Mouse (Mus musculus) left cerebral cortex, postnatal 14 days (tissue): Measurements from ENCODE around the gene Mas1. TPM values are rescaled to one million over a fixed set of nuclear protein-coding genes. Genes with fewer than 3 reads are reported as not detected.
A peak's percentile ranks its signal among the peaks of the same experiment; 100 is the strongest.

Source experiments
- DNase-seq, 2 experiments: peaks; one replicate each; pipeline ENCODE4 v3.0.0; 2021 to 2022; ENCODE audit warnings: low spot score in 2 of 2, mixed read lengths in 1 of 2
- intact Hi-C: fragments of 180-260 bp; cut with DNase I; formaldehyde crosslinking; loops from one replicate; pipeline ENCODE4 v1.15.1; 2025
- total RNA-seq, 2 experiments: library from RNA; stranded (reverse); gene quantifications; 2 replicates each; pipeline ENCODE4 v1.2.3; 2021

Mas1 gene
- total RNA-seq, 2 experiments from 2014 or later, result 25.5 to 26.0 TPM

DNA sequence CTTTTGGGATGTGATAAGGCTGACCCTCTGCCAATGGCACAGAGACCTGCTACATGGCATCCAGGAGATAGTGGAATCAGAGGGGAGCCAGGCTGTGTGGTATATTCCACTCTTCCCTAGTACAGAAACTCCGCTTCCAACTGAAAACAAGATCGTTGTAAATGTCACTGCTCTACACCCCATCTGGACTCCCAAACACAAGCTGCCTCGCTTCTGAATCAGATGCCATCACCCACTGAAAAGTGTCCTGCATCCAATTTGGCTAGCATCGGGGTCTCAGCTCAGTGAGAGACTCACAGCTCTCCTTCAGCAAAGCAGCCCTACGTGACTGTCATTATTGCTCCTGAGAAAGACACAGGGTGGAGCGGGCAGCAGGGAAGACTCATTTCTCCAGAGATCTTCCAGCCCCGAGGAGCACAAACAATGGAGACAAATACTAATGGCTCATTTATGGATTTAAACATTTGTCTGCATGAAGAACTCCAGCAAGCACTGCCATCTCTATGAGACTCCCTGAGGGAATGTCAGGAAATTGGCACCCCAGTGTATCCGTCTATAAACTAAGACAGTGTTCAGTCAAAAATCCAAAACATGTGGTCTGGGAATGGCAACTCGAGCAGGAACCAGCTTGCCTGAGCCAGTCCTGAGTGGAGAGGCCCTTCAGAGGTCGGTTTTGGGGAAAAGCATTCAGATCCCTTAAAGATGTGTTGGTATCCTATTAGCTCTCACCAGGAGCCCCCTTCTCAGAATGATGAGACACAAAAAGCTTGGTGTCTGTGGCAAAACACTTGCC is 28.3 kb downstream of the Mas1 start:
- intact Hi-C loops, result no loop called here
- peak; percentile 37 to 74 for DNase-seq

DNA sequence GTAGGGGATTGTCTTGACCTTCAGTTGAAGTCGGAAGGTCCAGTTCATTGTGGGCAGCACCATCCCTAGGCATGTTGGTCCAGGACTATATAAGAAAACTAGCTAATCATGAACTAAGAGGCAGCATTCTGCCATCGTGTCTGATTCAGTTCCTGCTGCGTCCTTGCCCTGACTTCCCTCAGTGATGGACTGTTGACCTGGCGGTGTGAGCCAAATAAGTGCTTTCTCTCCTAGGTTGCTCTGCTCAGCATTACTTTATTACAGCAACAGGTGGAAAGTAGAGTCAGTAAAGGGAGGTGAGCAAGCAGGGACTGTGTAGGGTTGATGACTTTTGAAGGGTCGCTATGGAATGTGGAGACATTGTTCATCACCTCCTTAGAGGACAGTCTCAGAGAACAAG is 32.2 kb downstream of the Mas1 start:
- intact Hi-C loops, result no loop called here
- DNase-seq, result no peak

DNA sequence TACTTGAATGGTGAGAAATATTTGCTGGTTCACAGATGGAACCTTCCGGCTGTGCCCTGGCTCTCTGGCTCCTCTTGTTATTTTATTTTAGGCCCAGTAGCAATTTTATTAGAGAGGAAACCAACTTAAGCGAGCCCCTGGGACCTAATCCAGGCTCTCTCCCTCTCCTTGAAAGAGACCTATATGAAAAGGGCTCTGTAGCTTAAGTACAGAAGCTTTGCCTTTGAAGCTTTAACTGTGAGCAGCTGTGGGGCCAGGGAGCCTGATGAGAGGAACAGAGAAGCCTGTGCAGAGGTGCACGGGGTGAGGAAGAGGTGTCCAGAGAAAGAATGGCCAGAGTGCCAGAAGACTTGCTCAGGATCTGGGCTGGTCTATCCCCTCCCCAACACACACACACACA is 33.1 kb downstream of the Mas1 start:
- intact Hi-C loops, result no loop called here
- DNase-seq, result no peak

DNA sequence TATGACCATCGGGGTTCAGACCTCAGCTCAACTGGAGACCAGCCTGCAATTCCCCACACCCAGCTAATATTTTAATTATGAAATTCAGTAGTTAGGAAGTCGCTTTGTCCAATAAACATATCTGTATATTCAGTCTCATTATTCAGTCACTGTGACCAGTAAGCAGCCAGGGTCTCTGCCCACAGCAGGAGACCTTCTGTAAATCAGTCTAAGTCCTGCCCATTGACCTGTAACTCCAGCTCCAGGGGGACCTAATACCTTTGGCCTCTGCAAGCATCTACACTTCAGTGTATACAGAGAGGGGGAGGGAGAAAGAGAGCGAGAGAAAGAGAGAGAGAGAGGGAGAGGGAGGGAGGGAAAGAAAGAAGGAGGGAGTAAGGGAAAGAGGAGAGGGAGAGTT is 33.6 kb downstream of the Mas1 start:
- intact Hi-C loops, result no loop called here

DNA sequence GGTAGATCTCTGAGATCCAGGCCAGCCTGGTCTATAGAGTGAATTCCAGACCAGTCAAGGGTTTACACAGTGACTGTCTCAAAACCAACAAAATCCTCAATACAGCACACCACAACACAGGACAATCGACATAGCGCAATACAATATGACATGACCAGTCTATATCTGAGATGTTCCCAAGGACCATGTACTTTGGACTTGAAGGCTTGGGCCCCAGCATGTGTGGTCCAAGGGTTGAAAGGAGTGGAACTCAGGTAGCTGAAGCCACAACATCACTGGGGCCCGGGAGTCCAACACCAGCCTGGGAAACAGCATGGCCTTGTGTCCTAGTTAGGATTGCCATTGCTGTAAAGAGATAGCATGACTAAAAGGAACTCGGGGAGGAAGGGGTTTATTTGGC is 35.3 kb downstream of the Mas1 start:
- intact Hi-C loops, result no loop called here

More for the DNA sequence above, 33.6 kb downstream of the Mas1 start:
- no peak for DNase-seq

DNA sequence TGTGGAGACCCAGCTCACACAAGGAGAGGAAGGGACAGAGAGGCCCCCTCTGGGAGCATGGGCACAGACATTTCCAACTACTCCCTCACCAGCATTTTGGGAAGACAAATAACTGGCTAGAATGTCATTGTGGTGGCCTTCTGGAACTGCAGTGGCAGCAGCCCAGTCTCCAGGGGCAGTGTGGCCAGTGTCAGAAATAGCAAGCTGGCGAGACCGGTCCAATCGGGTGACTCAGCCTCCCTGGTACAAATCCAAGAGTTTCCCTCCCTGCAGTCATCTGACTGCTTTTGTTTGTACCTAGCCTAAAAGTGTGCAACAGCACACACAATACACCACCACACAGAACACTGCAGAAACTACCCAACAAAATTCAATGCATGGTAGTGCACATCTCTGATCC is 35.7 kb downstream of the Mas1 start:
- intact Hi-C loops, result no loop called here
- DNase-seq, result no peak

More for the DNA sequence above, 35.3 kb downstream of the Mas1 start:
- no peak for DNase-seq

DNA sequence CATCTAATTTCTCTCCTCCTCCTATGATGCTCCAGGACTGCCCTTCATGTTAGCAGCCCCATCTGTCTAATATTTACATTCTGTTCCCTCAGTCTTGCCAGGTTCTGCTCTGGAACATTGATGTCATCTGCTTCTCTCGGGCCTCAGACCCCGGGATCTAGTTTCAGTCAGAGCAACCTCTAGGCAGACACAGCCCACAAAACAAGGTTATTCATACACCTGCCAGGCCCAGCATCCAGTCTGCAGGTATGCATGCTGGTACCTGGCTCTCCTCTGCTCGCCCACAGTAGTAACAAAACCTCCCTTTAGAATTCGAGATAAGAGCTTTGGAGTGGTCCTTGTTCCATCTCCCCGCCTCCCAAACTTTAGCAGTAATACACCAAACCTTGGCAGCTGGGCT is 37.6 kb downstream of the Mas1 start:
- DNase-seq, result no peak
- intact Hi-C loops, result no loop called here

DNA sequence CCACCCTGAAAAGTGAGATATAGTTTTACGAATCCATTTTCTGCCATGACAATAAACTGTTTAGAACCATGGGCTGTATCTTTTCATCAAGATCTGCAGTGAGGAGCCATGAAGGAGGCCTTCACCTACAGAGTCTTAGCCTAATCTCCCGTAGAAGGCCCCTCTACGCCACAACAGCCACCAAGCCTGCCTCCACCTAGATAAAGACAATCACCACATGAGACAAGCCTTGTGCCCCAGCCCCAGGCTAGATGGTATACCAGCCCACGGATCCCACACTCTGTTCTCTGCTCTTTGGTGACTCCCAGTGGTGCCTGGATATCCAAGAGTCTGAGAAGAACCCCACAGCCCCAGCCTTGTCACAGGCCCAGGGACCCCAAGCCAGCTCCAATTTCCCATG is 52.1 kb downstream of the Mas1 start:
- intact Hi-C loops, result loop anchor here (10.0 kb wide), 1 partner anchor 281 kb away; no protein-coding TSS in a partner anchor
- DNase-seq, result no peak

DNA sequence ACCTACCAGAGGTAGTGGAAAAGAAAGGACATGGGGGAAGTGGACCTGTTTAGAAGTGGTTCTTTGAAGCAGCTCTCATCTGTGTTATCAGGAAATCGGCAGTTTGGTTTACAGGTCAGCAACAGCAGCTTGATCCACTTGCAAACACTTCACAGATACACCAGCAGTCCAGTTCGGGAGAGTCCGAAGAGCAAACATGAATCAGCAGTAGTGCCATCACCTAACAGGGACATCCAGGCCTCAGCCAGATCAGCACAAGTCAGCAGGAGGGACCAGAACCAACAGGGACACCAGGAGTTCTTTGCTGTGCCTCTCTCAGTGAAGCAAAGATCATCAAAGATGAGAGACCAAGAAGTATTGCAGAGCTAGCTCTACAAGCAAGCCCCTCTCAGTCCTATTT is 53.4 kb downstream of the Mas1 start:
- DNase-seq, result no peak
- intact Hi-C loops, result loop anchor here (5.0 to 10.0 kb wide), 2 partner anchors 102 to 280 kb away; no protein-coding TSS in a partner anchor

DNA sequence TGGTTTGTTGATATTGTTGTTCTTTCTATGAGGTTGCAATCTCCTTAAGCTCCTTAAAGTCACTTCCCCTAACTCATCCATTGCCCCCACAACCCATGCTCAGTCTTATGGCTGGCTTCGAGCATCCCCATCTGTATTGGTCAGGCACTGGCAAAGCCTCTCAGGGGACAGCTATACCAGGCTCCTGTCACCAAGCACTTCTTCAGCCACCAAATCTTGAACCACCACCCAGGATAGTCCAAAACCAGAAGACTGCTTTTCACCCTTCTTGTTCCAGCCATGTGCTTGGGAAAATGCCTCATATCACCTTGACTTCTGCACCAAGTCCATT is 57.0 kb downstream of the Mas1 start:
- DNase-seq, result no peak
- intact Hi-C loops, result loop anchor here (2.0 to 10.0 kb wide), 3 partner anchors 99 to 394 kb away; no protein-coding TSS in a partner anchor

DNA sequence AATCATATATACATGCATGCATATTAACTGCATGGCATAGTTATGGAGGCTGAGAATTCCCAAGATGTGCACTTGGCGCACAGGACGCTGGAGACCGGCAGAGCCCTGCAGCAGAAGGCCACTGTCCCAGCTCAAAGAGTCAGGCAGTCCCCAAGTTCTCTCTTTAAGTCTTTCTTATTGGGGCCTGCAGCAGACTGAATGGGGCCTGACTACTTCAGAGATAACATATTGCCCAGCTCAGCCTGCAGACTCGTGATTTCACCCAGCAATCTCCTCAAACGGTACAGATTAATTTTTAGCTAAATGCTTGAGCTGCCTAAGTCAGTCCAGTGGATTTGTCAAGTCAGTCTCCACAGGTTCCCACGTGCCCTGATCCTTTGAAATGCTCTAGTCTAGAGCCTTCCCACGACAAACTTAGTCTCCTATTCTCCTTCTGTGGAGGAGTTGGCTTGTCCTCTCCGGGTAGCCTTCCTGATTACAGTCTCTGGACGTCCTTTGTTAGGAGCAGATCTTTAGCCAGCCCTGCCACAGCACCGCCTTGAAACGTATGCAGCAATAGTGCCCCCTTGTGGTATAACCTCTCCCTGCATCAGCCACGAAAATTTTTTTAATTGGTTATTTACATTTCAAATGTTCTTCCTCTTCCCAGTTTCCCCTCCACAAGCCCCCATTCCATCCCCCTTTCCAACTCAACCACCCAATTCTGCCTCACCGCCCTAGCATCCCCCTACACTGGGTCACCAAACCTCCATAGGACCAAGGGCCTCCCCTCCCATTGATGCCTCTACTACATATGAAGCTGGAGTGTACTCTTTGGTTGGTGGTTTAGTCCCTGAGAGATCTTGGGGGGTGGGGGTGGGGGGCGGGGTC is 57.6 kb downstream of the Mas1 start:
- intact Hi-C loops, result loop anchor here (2.0 to 10.0 kb wide), 3 partner anchors 98 to 394 kb away; no protein-coding TSS in a partner anchor
- peak; percentile 49 to 63 for DNase-seq

DNA sequence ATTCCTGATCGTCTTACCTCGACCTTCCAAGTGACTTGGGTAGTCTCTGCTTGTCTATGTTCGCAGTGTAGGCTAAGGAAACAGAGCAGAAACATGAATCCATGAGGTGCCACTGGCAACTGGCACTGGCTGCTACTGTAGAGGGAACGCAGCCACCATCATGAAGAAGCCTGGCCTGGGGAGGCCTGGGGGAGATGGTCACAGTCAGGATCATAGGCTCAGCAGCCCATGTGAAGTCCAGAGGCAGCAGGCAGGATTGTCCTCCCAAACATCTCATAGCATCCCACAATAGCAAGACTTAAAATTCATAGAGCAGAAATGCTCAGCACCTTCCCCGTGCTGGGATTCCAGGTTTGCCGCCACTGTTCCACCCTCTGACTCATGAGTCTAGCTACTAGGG is 59.1 kb downstream of the Mas1 start:
- DNase-seq, result no peak
- intact Hi-C loops, result no loop called here

DNA sequence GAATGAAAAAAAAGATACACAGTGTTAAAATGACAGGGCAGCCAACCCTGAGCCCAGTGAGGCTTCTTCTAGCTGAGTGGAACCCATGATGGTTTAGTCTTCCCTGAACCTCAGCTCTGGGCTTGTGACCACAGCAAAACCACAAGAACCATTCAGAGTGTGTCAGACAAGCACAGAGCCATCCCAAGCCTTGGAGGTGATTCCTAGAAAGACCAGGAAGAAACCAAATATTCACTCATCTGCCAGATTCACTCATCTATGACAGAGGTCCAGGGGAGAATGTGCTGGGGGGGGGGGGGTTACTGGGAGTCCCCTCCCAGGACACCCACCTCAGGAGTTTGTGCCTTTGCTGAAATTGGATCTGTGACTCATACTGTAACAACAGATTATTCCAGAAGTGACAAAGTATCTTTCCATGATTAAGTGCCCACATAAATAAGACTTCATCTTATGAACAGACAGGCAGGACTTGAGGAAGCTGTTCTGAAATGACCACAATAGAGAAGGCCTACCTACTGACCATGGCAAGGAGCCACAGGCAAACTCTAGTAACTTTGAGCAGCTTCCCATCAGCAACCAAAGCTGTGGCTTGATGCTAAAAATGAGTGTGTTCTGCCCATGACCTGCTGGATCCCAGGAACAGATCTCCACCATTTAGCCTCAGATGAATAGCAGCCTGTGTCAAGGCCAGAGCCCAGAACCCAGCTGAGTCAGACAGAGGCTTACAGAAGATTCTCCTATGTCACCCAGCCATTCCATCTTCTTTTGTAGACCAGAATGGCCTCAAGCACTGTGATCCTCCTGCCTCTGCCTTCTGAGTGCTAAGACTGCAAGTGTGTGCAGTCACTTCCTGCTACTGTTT is 63.1 kb downstream of the Mas1 start:
- DNase-seq, result no peak
- intact Hi-C loops, result no loop called here

DNA sequence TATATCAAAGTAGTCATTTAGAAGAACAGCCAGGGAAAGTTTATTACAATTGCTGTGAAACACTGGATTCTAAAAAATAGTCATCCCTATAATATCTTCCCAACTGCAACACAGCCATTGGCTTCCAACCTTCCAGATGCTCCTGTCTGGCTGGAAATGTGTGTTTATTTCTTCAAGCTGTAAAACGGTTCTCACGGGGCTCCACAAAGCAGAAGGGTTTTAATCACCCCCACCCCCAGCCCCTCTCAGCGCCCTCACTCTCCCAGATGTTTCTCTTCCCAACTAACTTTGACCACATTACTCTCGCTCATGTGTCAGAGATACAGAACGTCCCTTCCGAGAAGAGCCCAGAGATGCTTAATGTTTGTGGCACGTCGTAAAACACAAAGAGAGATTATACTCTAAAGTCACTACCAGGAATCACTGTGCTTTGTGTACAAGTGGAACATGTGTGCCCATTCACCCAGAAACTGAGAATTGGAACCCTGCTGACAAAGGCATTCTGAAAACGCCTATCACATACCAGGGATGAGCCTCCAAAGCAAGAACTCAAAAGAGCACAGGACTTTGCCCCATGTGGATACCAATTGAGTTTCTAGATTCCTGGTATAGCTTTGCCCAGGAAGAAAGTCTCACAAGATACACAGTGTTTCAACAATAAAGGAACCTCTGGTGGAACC is 65.9 kb downstream of the Mas1 start:
- intact Hi-C loops, result no loop called here
- no peak for DNase-seq

DNA sequence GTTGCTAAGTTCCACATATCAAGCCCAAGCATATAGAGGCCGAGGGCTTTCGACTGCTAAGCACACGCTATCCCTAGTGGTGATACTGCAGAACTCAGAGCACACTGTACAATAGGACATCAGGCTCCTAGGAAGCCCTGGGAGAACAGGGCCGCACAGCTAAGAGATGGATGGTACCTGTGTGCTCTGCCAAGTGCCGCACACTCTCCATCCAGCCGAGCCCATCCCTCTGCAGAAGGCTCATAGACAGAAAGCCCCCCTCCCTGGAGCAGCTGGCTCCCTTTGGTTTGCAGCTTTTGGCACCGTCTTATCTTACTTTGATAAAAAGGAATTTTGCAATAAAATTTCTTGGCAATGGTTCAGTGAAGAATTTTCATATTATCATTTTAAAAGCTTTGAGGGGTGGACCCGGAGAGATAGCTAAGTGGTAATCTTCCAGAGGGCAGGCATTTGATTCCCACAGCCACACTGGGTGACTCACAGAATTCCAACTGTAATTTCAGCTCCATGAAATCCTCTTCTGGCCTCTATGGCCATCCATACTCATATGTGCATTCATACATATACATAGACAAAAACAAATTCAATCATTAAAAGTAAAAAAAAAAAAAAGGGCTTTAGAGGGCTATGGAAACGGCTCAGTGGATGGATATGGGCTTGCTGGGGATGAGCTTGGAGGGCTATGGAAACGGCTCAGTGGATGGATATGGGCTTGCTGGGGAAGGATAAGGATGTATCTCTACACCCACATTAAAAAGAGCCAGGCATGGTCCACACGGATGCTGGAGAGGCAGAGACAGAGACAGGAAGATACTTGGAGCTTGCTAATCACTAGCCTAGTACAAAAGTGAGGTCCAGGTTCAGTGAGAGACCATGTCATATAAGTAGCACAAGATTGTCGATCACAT is 68.3 kb downstream of the Mas1 start:
- intact Hi-C loops, result loop anchor here (5.0 kb wide), 1 partner anchor 68 kb away; the partner anchor contains the start of gene Mas1
- DNase-seq, result no peak

DNA sequence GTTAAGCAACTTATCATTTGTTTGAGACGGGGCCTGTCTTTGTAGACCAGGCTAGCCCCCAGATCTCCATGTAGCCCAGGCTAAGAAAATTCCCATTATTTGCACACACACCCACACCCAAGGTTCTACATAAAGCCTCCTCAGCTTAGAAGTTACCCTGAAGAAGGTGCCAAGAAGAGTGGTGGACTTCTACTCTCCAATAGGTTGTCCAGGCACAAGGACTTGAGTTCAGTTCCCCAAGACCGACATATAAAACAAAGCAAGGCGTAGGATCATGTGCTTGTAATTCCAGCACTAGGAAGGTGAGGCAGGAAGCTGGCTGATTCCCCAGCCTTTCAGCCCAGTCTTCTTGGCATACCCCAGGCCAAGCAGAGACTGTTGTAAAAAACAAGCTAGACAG is 69.4 kb downstream of the Mas1 start:
- no peak for DNase-seq
- intact Hi-C loops, result loop anchor here (5.0 kb wide), 1 partner anchor 69 kb away; the partner anchor contains the start of gene Mas1

DNA sequence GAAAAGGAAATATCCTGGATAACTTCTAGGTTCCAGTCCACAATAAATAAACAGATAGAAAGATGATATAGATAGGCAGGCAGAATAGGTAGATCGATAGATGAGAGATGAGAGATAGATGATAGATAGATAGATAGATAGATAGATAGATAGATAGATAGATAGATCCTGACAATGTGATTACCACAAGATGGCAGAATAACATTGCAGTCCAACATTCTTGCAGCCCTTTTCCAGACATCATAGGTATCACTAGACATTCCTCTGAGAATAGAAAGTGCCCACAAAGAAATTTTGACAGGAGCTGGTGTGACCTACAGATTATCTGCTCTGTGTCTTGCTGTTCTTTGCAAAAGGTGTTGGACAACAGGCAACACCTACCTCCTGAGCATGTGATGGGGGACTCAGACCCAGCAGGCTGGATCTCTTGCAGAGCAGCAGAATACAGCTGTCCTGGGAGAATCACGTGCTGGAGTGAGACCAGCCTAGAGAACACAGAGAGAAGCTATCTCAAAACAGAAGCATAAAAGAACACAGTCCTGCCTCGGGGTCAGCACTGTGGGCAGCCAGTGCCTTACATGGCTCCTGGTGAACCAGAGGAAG is 70.4 kb downstream of the Mas1 start:
- intact Hi-C loops, result loop anchor here (5.0 kb wide), 1 partner anchor 70 kb away; the partner anchor contains the start of gene Mas1
- DNase-seq, result no peak
